Mouse (Mus musculus) monocyte, adult 2 months (primary cell): ENCODE measurements around the gene Susd4.

ENCODE experiments used
- DNase-seq, 2 experiments: peaks; one replicate each; pipeline ENCODE4 v3.0.0; 2022; ENCODE audit warnings: low spot score in 2 of 2, low read depth in 1 of 2

Susd4 gene

DNA sequence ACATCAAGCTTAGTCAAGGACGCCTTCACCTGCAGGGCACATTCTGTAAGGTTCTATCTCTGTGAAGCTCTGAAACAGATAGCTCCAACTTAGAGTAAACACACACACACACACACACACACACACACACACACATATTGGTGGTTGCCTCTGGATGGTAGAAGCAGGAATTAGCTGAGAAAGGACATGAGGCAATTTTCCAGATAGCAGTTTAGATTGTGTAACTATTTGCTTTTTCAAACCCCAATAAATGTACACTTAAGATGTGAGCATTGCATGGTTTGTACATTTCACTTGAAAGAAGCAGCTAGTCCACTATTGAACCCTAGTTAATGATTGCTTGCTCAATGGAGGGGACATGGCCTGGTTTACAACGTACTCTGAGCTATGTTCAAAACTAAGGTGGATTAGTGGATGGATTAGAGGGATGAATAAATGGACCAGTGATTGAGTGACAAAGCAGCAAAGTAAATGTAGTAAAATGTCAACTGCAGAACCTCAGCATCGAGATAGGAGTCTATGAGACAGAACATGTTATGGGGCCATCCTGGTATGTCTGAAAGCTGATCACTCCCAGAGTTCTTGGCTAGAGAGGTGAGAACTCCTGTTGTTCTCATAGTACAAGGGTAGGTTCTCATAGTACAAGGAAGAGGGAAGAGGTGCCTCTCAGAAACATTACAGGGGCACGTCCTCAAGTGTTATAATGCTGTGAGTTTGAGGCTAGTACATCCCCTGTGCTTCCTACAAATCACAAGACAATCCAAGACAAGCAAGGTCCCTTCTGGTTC is 150.7 kb downstream of the Susd4 start:
- no peak for DNase-seq

DNA sequence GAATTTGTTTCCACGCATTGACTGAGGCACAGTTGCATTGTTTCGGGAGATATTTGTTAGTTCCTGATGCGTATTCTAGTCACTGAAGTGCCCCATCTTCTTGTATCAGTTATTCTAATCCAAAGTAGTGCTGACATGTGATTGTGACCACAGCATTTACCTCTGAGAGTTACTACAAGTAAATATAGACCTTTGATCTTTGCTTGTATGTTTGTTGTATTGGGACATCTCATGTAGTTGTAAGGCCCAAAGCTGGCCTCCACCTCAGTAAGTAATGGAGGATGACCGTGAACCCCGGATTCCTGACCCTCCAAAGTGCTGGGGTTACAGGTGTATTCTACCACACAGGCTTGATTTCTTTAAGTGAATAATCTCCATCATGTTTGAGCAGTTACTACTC is 152.5 kb downstream of the Susd4 start:
- DNase-seq: no peak

DNA sequence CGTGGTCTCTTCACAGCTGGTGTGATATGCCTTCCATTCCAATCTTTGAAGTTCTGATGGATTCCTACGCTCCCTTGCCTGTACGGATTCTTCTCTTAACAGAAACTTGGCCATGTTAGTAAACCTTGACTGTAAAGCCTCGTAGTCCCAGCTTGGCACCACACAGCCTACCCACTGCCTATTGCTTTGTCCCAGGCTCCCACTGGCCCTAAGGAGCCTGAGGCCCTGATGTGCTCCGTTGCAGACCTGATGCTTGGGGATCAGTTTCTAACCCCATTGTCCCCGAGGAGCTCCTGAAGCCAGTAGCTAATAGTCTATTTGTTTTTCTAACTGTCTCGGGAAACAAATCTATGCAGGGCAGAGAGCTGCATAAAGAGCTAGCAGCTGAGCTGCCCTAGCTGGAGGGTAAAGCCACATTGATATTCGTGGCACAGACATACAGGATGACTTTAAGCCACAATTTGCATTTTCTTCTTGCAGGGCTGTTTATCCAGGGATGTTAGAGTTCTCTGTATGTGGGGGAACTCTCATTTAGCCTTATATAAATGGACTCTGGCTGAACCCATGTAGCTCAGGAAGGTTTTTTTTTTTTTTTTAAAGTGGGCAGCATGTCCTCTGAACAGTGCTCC is 155.2 kb downstream of the Susd4 start:
- no peak for DNase-seq

DNA sequence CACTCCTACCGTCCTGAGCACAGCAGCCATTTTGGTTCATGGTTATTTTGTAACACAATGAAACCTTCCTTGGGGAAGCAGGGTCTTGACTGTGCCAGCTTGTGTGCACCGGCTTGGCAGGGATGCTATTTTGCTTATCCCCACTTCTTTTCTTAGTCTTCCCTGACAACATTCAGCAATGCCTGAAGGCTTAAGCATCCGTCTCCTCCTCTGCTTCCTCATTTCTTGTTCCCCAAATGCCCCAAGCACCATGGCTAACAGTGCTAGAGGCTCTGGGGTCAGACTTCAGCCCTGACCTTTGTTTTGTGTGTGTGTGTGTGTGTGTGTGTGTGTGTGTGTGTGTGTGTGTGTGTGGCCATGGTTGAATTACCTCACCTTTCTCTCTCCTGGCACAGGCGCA is 159.2 kb downstream of the Susd4 start:
- no peak for DNase-seq

DNA sequence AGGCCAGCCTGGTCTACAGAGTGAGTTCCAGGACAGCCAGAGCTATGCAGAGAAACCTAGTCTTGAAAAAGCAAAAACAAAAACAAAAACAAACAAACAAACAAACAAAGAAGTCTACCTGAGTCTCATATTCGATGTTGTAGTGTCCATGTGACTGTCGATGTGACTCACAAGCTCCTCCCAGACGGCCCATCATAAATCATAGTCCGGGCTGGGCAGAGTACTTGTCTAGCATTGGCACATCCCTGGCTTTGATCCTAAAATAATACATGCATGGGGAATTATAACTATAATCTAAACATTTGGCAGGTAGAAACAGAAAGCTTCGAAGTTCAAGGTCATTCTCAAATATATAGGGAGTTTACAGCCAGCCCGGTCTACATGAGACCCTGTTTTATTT is 162.8 kb downstream of the Susd4 start:
- DNase-seq: no peak

DNA sequence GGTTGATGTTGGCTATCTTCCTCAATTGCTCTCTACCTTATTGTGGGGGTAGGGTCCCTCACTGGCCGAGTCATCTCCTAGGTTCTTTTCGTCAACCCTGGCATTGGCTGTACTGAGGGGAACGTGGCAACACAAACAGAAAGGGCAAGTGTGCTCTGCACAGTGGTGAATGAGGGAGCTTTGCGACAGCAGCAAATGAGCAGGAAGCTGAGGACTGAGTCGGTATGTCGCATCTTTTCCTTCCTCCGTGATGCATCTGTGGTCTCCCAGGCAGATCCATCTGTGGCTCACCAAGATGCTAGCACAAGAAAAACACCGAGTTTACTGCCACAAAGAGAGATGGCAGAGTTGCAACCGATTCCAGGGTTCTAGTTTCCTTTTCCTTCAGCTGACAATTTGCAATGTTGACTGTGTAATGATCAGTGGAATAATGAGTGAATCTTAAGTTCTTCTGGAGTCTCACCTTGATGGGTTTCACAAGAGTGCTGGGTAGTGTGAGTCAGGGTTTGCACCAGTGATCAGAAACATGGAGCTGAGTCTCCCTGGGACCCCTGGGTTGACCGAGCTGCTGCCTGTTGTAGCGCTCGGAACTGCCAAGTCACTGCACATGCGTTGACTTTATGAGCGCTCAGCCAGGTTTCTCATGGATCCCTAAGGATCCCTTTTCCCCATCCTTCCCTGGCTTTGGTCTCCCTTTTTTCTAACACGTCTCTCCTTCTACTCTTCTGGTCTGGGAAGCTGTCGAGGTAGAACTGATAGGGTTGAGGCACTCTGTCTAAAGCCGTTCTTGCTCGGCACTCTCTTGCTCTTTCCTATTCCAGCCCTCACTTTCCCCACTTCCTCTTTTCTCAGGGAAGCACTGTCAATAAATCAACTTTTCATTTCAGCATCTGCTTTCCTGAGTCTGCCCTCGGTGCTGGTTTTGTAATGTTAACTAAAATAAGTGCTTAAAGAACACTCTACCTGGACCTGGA is 164.5 kb downstream of the Susd4 start:
- no peak for DNase-seq

DNA sequence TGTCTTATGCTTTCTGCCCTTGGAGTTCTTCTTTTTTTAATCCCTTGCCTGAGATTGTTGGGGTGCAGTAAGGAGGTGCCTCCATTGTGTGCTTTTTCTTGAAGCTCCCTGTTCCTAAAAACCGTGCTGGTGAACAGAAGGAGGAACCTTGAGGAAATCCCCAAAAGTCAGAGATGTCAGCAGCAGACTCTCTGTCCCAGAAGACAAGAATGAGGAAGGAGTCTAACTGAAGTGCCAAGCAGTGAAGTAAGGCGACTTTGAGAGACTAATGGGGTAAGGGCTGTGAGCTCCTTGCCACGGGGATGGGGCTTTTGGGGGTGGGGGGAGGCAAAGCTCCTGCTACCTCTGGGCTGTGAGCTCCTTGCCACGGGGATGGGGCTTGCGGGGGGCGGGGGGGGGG is 171.8 kb downstream of the Susd4 start:
- DNase-seq: peak in 1 of 2 experiments; percentile 22

DNA sequence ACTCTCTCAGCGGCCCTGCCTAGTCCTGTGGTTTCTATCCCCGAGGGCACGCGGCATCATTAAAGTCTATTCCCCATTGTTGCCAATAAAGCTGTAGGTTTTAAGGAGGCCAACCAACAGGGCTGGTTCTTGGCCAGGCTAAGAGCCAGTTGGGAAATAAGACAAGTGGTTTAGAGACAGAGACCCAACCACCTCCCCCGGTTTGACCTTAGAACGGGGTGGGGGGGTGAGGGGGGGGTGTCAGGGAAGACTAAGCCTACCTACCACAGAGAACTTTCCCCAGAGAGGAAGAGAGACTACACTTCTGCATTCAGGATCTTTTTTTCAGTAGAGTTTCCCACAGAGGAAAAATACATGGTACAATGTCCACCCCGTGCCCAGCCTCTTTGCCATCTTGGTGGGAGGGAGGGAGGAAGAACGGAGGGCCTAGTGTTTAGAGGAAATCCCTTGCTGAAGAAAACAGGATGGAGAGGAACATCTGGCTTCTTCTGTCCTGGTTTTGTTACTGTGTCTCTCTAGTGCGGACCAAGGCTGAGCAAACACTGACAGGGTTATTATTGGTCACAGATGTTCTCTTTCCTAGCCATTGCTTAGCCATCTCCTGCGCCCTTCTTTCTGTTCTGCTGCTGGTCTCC is 173.9 kb downstream of the Susd4 start:
- no peak for DNase-seq

DNA sequence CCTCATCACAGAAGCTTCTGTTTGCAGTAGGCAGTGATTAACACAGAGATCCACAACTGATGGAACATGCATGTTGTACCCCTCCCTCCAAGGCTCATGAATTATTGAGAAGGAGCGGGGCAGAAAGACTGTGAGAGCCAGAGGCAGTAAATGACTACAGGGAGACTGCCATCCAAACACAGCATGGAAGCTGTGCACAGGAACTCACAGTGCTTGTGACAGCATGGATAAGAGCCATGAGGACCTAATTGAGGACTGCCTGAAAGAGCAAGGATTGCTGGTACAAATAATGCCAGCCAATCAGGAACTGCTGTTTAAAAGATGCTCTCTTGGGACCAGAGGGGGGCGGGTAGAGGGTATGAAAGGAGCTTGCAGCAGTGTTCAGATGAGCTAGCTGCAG is 178.3 kb downstream of the Susd4 start:
- no peak for DNase-seq

DNA sequence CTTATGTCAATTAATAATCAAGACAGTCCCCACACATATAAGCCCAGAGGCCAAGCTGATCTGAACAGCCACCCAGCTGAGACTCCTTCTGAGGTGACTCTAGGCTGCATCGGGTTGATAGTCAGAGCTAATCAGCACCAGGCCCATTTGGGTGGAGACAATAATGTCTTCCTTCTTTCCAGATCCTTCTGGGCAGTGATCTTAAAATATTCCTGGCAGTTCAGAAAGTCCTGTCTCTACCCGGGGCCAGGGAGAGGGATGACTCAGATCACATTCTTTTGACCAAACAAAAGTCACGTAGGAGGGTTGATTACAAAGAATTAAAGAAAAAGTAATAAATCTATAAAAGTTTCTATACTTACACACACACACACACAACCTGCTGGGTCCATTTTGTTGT is 180.3 kb downstream of the Susd4 start:
- DNase-seq: no peak

DNA sequence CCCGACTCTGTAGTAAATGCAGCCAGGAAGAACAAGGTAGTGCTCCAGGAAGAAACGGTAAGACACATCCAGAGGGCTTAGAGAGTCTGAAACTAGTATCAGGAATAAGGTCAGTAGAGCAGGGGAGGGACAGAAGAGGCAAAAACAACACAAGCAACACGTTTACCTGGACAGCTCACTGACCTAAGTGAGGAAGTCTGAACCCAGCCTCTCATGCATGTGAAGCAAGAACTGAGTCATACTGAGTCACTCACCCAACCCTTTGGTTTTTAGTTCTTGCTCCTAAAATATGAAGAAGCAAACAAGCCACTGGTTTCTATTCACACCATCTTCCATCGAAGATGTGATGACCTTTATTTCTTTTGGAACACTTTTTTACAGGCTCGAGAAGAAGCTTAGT is 181.0 kb downstream of the Susd4 start:
- DNase-seq: peak in 1 of 2 experiments; percentile 30

DNA sequence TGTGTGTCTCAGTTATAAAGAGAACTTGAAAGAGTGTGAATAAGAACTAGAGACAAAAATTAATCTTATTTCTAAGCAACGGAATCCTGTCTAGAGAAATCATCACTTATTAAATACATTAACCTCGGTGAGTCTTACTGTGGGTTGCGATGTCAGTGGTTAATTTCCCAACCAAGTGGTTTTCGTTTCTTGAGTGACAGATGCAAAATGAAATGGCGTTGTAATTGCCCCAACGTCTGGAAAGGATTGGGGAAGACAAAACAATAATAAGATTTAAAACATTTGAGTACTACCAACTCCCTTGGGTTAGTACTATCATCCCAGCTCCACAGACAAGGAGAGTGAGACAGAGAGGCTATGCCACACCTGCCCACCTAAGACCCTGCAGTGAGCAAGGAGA is 181.9 kb downstream of the Susd4 start:
- DNase-seq: no peak
